Mouse (Mus musculus) gastrocnemius, postnatal 4 days (tissue): ENCODE measurements around the gene Dnah2. TPM values are rescaled to one million over a fixed set of nuclear protein-coding genes. Genes with fewer than 3 reads are reported as not detected.

Experiments used
- DNase-seq, 2 experiments: peaks; one replicate each; pipeline ENCODE4 v3.0.0; 2021 to 2022; ENCODE audit warnings: low spot score in 2 of 2, mixed read lengths in 2 of 2
- total RNA-seq, 2 experiments: library from RNA; stranded (reverse); gene quantifications; 2 replicates each; pipeline ENCODE4 v1.2.3; 2021

Gene Dnah2
- total RNA-seq, 2 experiments from 2014 or later, result 0.47 to 0.93 TPM

DNA sequence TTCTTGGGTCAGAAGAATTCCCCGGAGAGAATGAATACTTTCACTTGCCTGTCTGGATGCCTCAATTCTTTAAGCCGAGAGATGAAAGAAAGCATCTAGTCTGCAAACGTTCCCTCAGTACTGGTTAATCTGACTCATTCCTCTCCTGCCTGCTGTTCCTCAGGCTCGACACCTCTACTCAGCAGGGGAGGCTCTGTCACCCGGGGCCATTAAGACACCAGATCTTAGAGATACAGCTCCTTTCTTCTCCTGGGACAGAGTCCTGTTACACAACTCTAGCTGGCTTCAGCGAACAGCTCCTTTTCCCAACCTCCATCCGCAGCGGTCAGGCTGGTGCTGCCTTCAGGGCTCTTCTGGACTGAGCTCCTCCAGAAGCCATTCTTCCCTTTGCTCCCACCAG lies 77.4 kb downstream of the Dnah2 start:
- DNase-seq, result no peak

GRCm38 (mm10) chr11:69469301-69469700 lies 79.6 kb downstream of the Dnah2 start:
- DNase-seq, result no peak

DNA sequence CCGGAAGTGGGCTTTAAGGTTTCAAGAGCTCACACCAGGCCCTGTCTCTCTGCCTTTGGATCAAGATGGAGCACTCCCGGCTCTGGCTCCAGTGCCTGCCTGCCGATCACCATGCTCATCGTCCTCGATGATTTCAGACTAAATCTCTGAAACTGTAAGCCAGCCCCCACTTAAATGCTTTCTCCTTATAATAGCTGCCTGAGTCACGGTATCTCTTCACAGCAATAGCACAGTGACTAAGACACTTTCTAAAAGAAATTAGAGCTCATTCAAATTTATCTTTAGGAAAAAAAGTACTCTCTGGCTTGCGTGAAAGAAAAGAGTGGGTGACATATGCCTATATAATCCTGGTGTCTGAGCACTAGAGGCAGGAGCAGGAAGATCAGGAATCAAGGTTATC lies 84.9 kb downstream of the Dnah2 start:
- DNase-seq, result no peak

- no peak for DNase-seq
Observed at GRCm38 (mm10) chr11:69461568-69461967, 87.3 kb downstream of the Dnah2 start.

DNA sequence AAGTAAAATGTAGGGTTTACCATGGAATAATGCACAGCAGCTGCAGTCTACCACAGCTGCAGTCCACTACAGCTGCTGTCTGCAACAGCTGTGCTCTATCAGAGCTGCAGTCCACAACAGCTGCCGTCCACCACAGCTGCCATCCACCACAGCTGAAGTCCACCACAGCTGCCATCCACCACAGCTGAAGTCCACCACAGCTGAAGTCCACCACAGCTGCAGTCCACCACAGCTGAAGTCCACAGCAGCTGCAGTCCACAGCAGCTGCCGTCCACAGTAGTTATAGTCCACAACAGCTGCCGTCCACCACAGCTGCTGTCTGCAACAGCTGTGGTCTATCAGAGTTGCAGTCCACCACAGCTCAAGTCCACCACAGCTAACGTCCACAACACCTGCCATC lies 89.0 kb downstream of the Dnah2 start:
- DNase-seq, result no peak

- peak in 1 of 2 experiments; percentile 63 for DNase-seq
Observed at GRCm38 (mm10) chr11:69457006-69457579, 91.8 kb downstream of the Dnah2 start.

- DNase-seq, result peak in 1 of 2 experiments; percentile 24
Observed at GRCm38 (mm10) chr11:69452114-69452867, 96.6 kb downstream of the Dnah2 start.

DNA sequence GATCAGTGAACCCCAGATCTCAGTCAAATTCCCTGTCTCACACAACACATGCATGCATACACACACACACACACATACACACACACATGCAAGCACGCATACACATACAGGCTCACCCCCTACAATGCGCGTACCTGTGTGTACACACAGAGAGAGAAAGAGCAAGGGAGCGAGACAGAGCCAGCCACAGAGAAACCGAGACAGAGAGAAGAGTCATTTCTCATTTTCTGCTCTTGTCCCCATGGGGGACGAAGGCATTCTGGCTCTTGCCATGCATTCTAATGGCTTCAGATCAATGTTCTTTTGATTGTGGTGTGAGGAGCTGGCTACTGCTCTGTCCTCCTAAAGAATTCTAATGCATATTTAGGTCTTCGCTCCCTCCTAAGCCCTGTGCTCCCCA lies 101.6 kb downstream of the Dnah2 start:
- no peak for DNase-seq

- DNase-seq, result no peak
Observed at GRCm38 (mm10) chr11:69443328-69443727, 105.6 kb downstream of the Dnah2 start.

DNA sequence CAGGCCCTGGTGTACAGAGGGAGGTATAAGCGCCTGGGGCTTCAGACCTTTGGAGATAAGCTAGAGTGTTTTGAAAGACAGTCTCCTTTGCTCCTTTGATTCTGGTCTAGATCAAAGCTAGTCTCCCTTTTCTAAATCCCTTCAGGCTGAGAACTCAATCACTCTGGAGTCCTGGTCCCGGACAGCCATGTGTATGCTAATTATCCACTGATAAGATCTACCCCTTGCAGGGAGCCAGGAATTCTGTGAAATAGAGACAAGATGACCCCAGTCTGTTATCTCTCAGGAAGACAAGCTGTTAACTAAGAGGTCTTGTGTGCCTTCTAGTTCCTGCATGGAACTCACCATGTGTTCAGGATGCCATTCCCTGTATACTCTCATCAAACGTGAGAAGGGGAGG lies 111.6 kb downstream of the Dnah2 start:
- no peak for DNase-seq

DNA sequence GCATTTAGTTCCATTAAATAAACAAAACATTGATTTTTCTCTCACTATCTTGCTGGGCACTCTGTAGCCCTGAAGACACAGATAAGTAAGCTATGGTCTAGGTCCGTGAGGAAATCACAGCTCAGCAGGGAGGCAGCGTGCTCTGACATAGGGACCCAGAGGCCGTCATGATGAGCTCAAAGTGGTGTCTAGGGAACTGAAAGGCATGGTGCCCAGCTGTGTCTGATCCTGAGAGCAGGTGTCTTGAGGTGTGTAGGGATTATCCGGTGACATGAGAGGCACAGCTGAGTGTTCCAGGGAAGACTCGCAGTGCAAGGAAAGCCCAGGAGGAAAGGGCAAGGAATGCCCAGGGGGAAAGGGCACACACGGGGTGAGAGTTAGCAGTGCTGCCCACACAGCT lies 115.7 kb downstream of the Dnah2 start:
- no peak for DNase-seq

- DNase-seq, result no peak
Observed at GRCm38 (mm10) chr11:69432640-69432982, 116.3 kb downstream of the Dnah2 start.

DNA sequence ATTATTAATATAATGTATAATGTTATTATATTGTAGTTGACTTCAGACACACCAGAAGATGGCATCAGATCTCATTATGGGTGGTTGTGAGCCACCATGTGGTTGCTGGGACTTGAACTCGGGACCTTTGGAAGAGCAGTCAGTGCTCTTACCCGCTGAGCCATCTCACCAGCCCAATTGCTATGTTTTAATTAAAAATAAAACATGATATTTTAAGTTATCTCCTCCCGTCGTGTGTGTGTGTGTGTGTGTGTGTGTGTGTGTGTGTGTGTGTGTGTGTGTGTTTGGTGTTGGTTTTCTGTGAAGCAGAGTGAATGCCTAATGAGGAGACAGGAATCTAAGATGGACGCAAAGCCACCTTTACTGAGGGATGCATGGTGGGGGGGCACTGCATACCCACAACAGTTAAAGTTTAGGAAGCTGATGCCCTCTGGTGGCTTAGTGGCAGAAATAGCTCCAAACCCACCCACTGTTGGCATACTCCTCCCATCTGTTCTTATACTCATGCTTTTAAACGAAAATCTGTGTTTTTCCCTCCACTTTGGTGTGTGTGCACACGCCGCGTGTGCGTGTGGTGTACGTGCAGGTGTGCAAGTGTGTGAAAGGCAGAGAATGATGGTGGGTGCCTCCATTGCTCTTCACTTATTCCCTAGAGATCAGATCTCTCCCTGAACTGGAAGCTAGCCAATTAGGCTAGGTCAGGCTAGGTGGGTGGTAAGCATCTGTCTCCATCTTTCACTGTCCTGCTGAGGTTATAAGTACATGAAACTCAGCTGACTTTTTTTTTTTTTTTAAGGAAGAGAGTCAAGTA lies 116.9 kb downstream of the Dnah2 start:
- DNase-seq, result peak in 1 of 2 experiments; percentile 63

- DNase-seq, result no peak
Observed at GRCm38 (mm10) chr11:69430631-69431030, 118.3 kb downstream of the Dnah2 start.

- peak in 1 of 2 experiments; percentile 38 for DNase-seq
Observed at GRCm38 (mm10) chr11:69429313-69429712, 119.6 kb downstream of the Dnah2 start.

DNA sequence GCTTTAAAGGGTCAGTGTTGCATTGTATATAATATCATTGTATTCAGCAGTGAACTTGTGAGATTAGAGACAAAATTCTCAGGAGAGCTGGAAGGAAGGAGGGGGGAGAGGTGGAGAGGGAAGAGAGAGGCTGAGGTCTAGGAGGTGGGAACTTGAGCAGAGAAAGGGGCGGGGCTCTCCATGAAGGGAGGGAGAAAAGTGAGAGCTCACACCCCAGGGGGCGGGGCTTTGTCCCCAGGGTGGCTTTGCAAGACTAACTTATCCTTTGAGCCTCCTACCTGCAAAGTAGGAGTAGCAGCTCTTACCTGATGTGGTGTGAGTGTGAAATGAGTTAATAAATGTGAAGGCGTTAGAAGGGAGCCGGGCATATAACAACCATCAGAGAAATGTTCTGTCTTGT lies 120.2 kb downstream of the Dnah2 start:
- no peak for DNase-seq

DNA sequence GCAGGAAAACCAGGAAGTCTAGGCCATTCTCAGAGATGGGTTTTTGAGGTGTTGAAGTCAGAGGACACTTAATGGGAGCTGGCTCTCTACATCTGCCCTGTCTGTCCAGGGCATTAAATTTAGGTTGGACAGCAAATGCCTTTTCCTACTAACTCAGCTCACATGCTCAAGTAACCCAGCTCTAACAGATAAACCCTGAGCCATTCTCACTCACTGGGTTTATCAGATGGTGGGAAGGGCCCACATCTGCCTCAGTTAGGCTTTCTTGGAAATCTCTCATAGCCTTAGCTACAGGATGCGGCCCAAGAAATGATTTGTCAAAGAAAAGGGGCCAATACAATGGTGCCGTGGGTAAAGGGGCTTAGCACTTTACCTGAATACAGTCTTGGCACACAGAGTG lies 122.7 kb downstream of the Dnah2 start:
- DNase-seq, result no peak

GRCm38 (mm10) chr11:69423885-69424284 lies 125.0 kb downstream of the Dnah2 start:
- no peak for DNase-seq

GRCm38 (mm10) chr11:69422842-69423241 lies 126.1 kb downstream of the Dnah2 start:
- no peak for DNase-seq

DNA sequence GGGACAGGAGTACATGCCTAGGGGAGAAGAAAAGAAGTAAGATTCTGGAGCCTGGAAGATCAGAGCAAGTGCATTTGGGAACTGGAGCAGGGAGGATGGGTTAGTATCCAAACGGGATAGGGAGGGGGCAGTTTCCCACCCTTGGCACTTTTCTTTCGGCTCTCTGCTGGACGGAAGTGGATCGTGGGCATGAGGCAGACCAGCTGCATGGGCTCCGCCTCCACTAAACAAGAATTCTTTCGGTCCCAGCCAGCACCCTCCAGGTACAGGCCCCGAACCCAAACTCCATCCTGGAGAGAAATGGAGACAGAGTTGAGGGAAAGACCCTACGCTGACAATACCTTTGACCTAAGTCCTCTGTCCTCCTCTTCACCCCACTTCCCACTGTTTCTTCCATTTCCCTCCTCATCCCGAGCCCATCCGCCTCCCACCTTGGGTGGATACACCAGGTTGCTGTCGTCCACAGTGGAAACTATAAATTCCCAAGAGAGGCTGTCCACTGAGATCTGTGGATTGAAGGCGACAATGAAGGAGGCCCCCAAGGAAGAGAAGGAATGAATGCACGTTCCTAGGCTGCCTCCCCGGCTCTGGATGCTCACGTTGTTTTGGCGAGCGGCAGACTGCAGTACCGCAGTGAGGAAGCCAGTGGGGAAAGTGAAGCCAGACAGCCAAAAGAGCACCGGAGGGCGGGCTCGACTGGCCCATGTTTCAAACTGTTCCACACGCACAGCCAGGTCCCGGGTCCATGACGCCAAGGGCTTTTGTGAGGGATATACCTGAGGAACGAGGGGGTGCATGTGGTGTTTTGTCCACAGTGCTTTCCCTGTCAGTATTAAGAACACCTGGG lies 127.6 kb downstream of the Dnah2 start:
- no peak for DNase-seq

DNA sequence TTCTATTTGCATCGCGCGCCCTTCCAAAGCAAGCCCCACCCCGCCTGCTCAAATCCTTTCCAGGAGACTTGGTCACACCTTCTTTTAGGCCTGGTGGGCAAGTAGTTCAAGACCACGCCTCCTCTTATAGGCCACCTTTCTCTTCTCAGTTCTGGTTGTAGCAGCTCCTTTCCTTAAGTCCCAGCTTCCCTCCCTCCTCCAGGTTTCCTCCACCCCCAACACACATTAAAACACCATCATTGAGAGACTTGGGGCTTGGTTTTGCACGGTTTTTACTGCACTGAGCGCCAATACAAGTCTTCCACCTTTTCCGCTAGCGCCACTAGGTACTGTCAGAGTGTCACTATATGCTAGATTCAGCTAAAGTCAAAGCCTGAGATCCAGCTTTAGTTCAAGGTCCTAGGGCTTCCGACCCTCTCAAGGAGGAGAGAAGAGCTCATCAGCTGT lies 128.3 kb downstream of the Dnah2 start:
- no peak for DNase-seq
